Mouse (Mus musculus) retina, postnatal 7 days (tissue): Measurements from ENCODE around the gene Vmn1r27.

Experiments used
- DNase-seq: peaks from one replicate; pipeline ENCODE4 v3.0.0-alpha.2; 2012; ENCODE audit warnings: low read depth, low spot score

The Vmn1r27 gene

DNA sequence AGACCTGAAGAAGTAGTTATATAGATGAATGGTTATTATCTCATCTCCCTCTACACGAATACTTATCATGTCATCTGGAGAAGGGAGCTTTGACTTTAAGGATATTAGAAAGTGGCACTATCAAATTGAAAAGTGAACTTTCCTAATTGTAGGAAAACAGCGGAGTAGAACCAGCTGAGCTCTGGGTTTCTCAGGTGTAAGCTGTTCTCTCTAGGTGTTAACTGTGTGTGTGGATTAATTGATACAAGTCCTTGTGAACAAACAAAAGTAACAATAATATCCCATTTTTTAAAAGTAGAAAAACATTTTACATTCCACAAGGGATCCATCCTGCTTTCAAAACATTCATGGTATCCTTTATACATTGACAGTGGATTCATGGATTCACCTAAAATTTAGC, at the start of gene Vmn1r27:
Vmn1r27 (minus strand) TSS at position 101 of the 400 bp plus-strand sequence.
- no peak for DNase-seq

GRCm38 (mm10) chr6:58261737-58262136, 43.1 kb upstream of the Vmn1r27 start, which contains the start of gene Vmn1r28:
TSS of gene Vmn1r28 (plus strand) at chr6:58262037.
- DNase-seq = no peak

GRCm38 (mm10) chr6:58216119-58216518, 2.5 kb downstream of the Vmn1r27 start:
- DNase-seq = no peak
